Mouse (Mus musculus): ENCODE data around the gene Trub2.

DNA sequence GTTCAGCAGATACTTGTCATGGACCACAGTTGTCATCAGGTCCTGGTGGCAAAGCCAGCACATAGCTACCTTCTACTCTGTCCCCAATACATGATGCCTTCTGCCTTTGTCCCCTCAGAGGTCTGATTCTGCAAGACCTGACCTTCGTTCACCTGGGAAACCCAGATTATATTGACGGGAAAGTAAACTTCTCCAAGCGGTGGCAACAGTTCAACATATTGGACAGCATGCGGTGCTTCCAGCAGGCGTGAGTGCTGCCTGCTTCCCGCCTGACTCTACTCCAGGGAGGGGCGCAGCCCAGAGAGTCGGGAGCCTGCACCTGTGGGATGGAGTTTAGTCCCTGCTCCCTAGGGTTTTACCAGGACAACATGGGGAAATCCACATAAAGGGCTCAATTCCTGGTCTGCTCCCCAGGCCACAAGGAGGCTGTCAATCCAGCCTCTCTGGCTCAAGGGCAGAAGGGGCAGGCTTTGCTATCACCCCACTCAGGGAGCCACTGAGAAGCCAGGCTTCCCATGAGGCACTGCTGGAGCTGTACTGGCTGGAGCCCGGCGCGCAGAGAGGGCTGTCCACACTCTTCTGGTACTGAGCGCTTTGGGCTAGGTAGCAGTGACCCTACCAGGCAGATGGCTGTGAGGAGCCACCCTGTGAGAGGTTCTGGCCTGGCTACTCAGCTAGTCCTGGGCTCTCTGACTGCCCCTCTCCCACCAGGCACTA lies 50.9 kb downstream of the Trub2 start:
- TF ChIP-seq CTCF (IDR thresholded peaks at IDR 0.05) (no peak), EP300 (IDR thresholded peaks at IDR 0.05; ENCODE audit: insufficient read depth, low read depth, low read length) (no peak)
